10 mouse cellular contexts compared by ENCODE assay signal in the genomic region with DNA sequence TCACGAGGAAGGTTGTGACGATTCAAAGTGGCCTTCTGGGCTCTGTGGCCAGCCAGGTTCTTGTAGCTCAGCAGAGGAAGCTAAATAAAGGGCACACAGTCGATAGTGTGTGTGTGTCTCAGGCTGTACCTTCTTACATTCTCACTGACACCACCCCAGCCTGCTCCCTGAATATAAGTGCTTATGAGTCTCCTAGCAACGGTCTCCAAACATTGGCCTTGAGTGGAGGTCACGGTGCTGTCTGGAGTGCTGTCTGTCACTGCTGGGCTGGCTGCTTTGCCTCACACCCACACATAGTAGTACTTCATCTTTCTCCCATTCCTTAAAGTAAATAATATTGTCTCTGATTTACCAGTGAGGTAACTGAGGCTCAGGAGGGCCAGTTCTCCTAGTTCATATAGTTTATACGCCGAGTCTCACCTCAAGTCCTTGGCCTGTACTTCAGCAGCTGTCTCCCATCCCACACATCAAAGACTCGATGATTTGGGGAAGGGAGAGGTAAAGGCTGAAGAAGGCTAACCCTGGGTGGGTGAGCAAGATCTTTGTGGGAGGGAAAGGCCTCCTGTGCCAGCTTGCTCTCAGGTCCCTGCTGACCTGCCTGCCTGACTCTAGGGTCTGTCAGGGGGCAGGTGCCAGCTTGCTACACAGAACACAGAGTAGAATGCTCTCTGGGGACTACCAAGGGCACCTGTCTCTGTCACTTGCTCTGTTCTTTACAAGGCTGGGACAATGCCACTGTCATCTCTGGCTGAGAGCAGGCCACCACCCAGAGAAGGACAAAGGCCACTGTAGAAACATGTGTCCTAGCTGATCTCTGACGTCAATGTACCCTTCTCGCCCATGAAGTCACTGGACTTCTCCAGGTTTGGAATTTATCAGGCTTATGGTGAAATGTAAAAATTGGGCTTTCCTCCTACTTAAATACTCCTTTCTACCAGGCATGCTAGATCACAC. TPM values are rescaled to one million over a fixed set of nuclear protein-coding genes. Genes with fewer than 3 reads are reported as not detected.
DNase-seq lines count a peak whose midpoint lies in the region; ATAC-seq and TF ChIP-seq lines count a peak whose summit lies in the region.
"Had no signal": no experiment of that assay in that cellular context is flagged by ENCODE, and none has a peak within 500 bp of the region (broad histone marks: within the 10 kb centered on the region; RNA-seq: fewer than 3 reads in every experiment).

No protein-coding gene starts in this region.

- H3K9me3 ChIP-seq in heart, embryonic 10.5 days = no peaks in the 10 kb centered on the region
- H3K9me3 ChIP-seq in lung, embryonic 16.5 days (ENCODE audit: control insufficient read depth, low read length) = no peaks in the 10 kb centered on the region

- TF ChIP-seq CTCF in gastrocnemius, adult 2 months (IDR thresholded peaks at IDR 0.05) = no peak

- ATAC-seq in lung, embryonic 16.5 days (ENCODE audit: low read depth) = peak; percentile 62; the same call in 1 of the 2 replicates

- no peaks in the 10 kb centered on the region for H3K36me3 ChIP-seq in heart, embryonic 10.5 days
- no peaks in the 10 kb centered on the region for H3K36me3 ChIP-seq in lung, embryonic 16.5 days (ENCODE audit: control insufficient read depth, insufficient read depth, low read length)

- no peak overlapping the region for H3K4me2 ChIP-seq in lung, embryonic 16.5 days (ENCODE audit: low read depth, low read length)

- H3K4me3 ChIP-seq in gastrocnemius, adult 2 months = peak overlapping the region; percentile 11; the same call in 1 of the 2 replicates
- no peak overlapping the region for H3K4me3 ChIP-seq in heart, embryonic 10.5 days
- no peak overlapping the region for H3K4me3 ChIP-seq in lung, embryonic 16.5 days (ENCODE audit: low read length)

- peak; percentile 64 for DNase-seq in gastrocnemius, adult 2 months
- no peak for DNase-seq in gastrocnemius, postnatal 36 days
- DNase-seq in adrenal gland, postnatal 25 days = peak; percentile 43
- DNase-seq in heart, embryonic 10.5 days (ENCODE audit: low spot score) = peak; percentile 93
- no peak for DNase-seq in layer of hippocampus, postnatal 36 days
- no peak for DNase-seq in layer of hippocampus, adult 9-10 months (ENCODE audit: low spot score)
- DNase-seq in right cerebral cortex, postnatal 4 days = no peak
- DNase-seq: cerebellum, adult 18-20 months had no signal

- H3K4me1 ChIP-seq in heart, embryonic 10.5 days = peaks cover 38% of the 10 kb centered on the region
- H3K4me1 ChIP-seq in lung, embryonic 16.5 days (replicated peaks; ENCODE audit: control insufficient read depth, insufficient read depth, low read length) = peaks cover 16% of the 10 kb centered on the region

- H3K27ac ChIP-seq in gastrocnemius, adult 2 months = peak overlapping the region; percentile 78
- peak overlapping the region; percentile 88 for H3K27ac ChIP-seq in heart, embryonic 10.5 days
- no peak overlapping the region; the same call in 1 of the 2 replicates for H3K27ac ChIP-seq in lung, embryonic 16.5 days (ENCODE audit: low read length)
- H3K27ac ChIP-seq: kidney, postnatal 0 days had no signal

- no peaks in the 10 kb centered on the region for H3K27me3 ChIP-seq in heart, embryonic 10.5 days (ENCODE audit: insufficient read depth, poor library complexity, severe bottlenecking)
- H3K27me3 ChIP-seq in lung, embryonic 16.5 days (ENCODE audit: control insufficient read depth, insufficient read depth, low read depth, low read length) = no peaks in the 10 kb centered on the region

- 57% methylated on average over 10 of the region's 10 CpGs for WGBS in heart, embryonic 10.5 days
- WGBS in lung, embryonic 16.5 days = 39% methylated on average over 10 of the region's 10 CpGs

- intact Hi-C loops in gastrocnemius, adult 2 months (cut with DNase I) = loop anchor here (5.0 kb wide), 1 partner anchor 223 kb away; no protein-coding TSS in a partner anchor
- intact Hi-C loops in gastrocnemius, postnatal 36 days (cut with DNase I) = no loop called here

- H3K9ac ChIP-seq in lung, embryonic 16.5 days (ENCODE audit: low read length) = 0 out of 2 replicates have a peak overlapping the region, but pooled peaks have one; percentile 4

RNA-seq across cellular contexts. Expression of gene Tarbp1, which starts 39.4 kb away (rescaled TPM):
- total RNA-seq in gastrocnemius, adult 2 months (2021) = 1 to 10 TPM; 4.8 to 7.1 TPM
- total RNA-seq in gastrocnemius, postnatal 36 days (2021) = 1 to 10 TPM; 4.5 to 5.7 TPM
- total RNA-seq in adrenal gland, postnatal 25 days (2021) = 8.9 and 9.3 TPM in 2 replicates
- 1.9 and 2.7 TPM in 2 replicates for polyA plus RNA-seq in heart, embryonic 10.5 days (2016; fragmentation: Nextera tagmentation; extraction: Ambion mirVana)
- 2.2 and 2.5 TPM in 2 replicates for polyA plus RNA-seq in lung, embryonic 16.5 days (2015; fragmentation: Nextera tagmentation; extraction: Ambion mirVana)
- total RNA-seq in layer of hippocampus, postnatal 36 days (2021) = 1 to 10 TPM; 4.4 to 4.6 TPM

Comparison
In these comparisons a context has a peak if more than half of its experiments do, and no peak if none do; other contexts are left out.
1. DNase-seq: peak in gastrocnemius, adult 2 months (single experiment), adrenal gland, postnatal 25 days (single experiment) and heart, embryonic 10.5 days (single experiment); none in gastrocnemius, postnatal 36 days (0 of 2), layer of hippocampus, postnatal 36 days (0 of 2), layer of hippocampus, adult 9-10 months (single experiment) and right cerebral cortex, postnatal 4 days (single experiment).